Mouse (Mus musculus) kidney, postnatal 0 days (tissue): ENCODE data around the gene Thra. TPM values are rescaled to one million over a fixed set of nuclear protein-coding genes. Genes with fewer than 3 reads are reported as not detected.

Source experiments
- ATAC-seq: fragments of 200-750 bp; cut with Nextera tagmentation; replicated peaks from 2 replicates; pipeline ENCODE4 v1.8.0; 2017; ENCODE audit warnings: low read depth, moderate number of reproducible peaks, moderate TSS enrichment, moderate library complexity; ENCODE audit not compliant: low FRiP score
- DNase-seq: peaks from one replicate; pipeline ENCODE4 v3.0.0-alpha.2; 2016; ENCODE audit warnings: low spot score
- H3K27ac ChIP-seq: fragments of 300-500 bp; sonication (generic); 2 replicates; pipeline ENCODE4 v1.5.1; 2014; ENCODE audit warnings: mild to moderate bottlenecking
- H3K27me3 ChIP-seq: fragments of 300-500 bp; sonication (generic); 2 replicates; pipeline ENCODE4 v1.6.1; 2014; ENCODE audit warnings: low read length, mixed read lengths; ENCODE audit not compliant: insufficient read depth
- H3K36me3 ChIP-seq: fragments of 300-500 bp; sonication (generic); 2 replicates; pipeline ENCODE4 v1.6.1; 2014; ENCODE audit warnings: low read length, mixed read lengths; ENCODE audit not compliant: insufficient read depth
- H3K4me1 ChIP-seq: fragments of 300-500 bp; sonication (generic); replicated peaks from 2 replicates; pipeline ENCODE4 v1.6.1; 2014; ENCODE audit warnings: antibody characterized with exemption, low read length, mixed read lengths; ENCODE audit not compliant: insufficient read depth
- H3K4me2 ChIP-seq: fragments of 300-500 bp; sonication (generic); 2 replicates; pipeline ENCODE4 v1.6.1; 2014; ENCODE audit warnings: mild to moderate bottlenecking, low read length, moderate library complexity, mixed read lengths
- H3K4me3 ChIP-seq: fragments of 300-500 bp; sonication (generic); replicated peaks from 2 replicates; pipeline ENCODE4 v1.5.1; 2014; ENCODE audit warnings: low read depth, low read length
- H3K9ac ChIP-seq: fragments of 300-500 bp; sonication (generic); 2 replicates; pipeline ENCODE4 v1.6.1; 2014; ENCODE audit warnings: low read depth, low read length
- H3K9me3 ChIP-seq: fragments of 300-500 bp; sonication (generic); replicated peaks from 2 replicates; pipeline ENCODE4 v1.6.1; 2016; ENCODE audit warnings: low read length, inconsistent platforms, mixed read lengths
- CTCF ChIP-seq: IDR thresholded peaks from 2 replicates; pipeline ENCODE4 v1.5.1; 2016; ENCODE audit warnings: antibody characterized with exemption, low read depth, mild to moderate bottlenecking, moderate library complexity
- WGBS: fragments of 180-500 bp; shearing (Covaris S2); extraction: QIAGEN DNeasy Blood & Tissue Kit; methylation state at CpG from one replicate; pipeline ENCODE4 v1.1.7; 2014; 5-methylcytosine and 5-hydroxymethylcytosine counted together
- polyA plus RNA-seq: library from polyadenylated mRNA; unstranded; fragments of >200 nt; fragmentation: Nextera tagmentation; extraction: Ambion mirVana; gene quantifications from 2 replicates; pipeline ENCODE4 v1.2.1, GENCODE M21; 2015

Gene Thra
- polyA plus RNA-seq, 1 experiment from 2014 or later: 26.1 TPM

- peaks cover 25% of the 10 kb centered on the region for H3K36me3 ChIP-seq
- no peak overlapping the region for H3K9ac ChIP-seq
- peak; percentile 61 for DNase-seq
Measured at GRCm38 (mm10) chr11:98765421-98766309, 25.2 kb downstream of the Thra start.

GRCm38 (mm10) chr11:98766346-98766745 is 25.9 kb downstream of the Thra start:
- peaks cover 26% of the 10 kb centered on the region; the same call in 1 of the 2 replicates for H3K4me1 ChIP-seq
- H3K27me3 ChIP-seq: no peaks in the 10 kb centered on the region
- 42% methylated on average over 1 of the region's 2 CpGs for WGBS
- ATAC-seq: no peak
- no peak overlapping the region for H3K4me2 ChIP-seq
- no peak for DNase-seq
- H3K9me3 ChIP-seq: no peaks in the 10 kb centered on the region
- H3K4me3 ChIP-seq: no peak overlapping the region
- peaks cover 24% of the 10 kb centered on the region for H3K36me3 ChIP-seq
- peak overlapping the region; percentile 36; the same call in 1 of the 2 replicates for H3K27ac ChIP-seq
- no peak overlapping the region for H3K9ac ChIP-seq
- no peak for TF ChIP-seq CTCF

More at GRCm38 (mm10) chr11:98765421-98766309, 25.2 kb downstream of the Thra start:
- H3K9me3 ChIP-seq: no peaks in the 10 kb centered on the region
- TF ChIP-seq CTCF: no peak
- H3K27ac ChIP-seq: peak overlapping the region; percentile 36; the same call in 1 of the 2 replicates
- H3K27me3 ChIP-seq: no peaks in the 10 kb centered on the region
- WGBS: 34% methylated on average over 8 of the region's 9 CpGs
- no peak overlapping the region; the same call in 1 of the 2 replicates for H3K4me2 ChIP-seq
- no peak overlapping the region for H3K4me3 ChIP-seq
- ATAC-seq: no peak
- H3K4me1 ChIP-seq: peaks cover 26% of the 10 kb centered on the region; the same call in 1 of the 2 replicates

- WGBS: 39% methylated on average over 5 of the region's 5 CpGs
- no peak for DNase-seq
- Histone ChIP-seq H3K27ac (no peak overlapping the region), H3K27me3 (no peaks in the 10 kb centered on the region), H3K4me2 (0 out of 2 replicates have a peak overlapping the region, but pooled peaks have one; percentile 45), H3K4me3 (no peak overlapping the region), H3K36me3 (peaks cover 23% of the 10 kb centered on the region), H3K4me1 (peaks cover 26% of the 10 kb centered on the region; the same call in 1 of the 2 replicates), H3K9ac (no peak overlapping the region), H3K9me3 (no peaks in the 10 kb centered on the region)
- TF ChIP-seq CTCF: no peak
- 0 out of 2 replicates have a peak, but pooled peaks have one; percentile 25 for ATAC-seq
Measured at GRCm38 (mm10) chr11:98766816-98767215, 26.4 kb downstream of the Thra start.

GRCm38 (mm10) chr11:98767276-98767675 is 26.8 kb downstream of the Thra start:
- WGBS: 10% methylated on average over 9 of the region's 9 CpGs
- peak; percentile 65 for DNase-seq
- no peak for TF ChIP-seq CTCF
- no peaks in the 10 kb centered on the region for H3K27me3 ChIP-seq
- H3K9me3 ChIP-seq: no peaks in the 10 kb centered on the region
- peak overlapping the region; percentile 45; the same call in 1 of the 2 replicates for H3K4me2 ChIP-seq
- 0 out of 2 replicates have a peak overlapping the region, but pooled peaks have one; percentile 28 for H3K9ac ChIP-seq
- H3K27ac ChIP-seq: no peak overlapping the region
- 0 out of 2 replicates have a peak, but pooled peaks have one; percentile 6 for ATAC-seq
- H3K4me1 ChIP-seq: peaks cover 27% of the 10 kb centered on the region
- H3K36me3 ChIP-seq: peaks cover 20% of the 10 kb centered on the region
- H3K4me3 ChIP-seq: no peak overlapping the region

GRCm38 (mm10) chr11:98767713-98768112 is 27.3 kb downstream of the Thra start:
- Histone ChIP-seq H3K27me3 (no peaks in the 10 kb centered on the region), H3K9me3 (no peaks in the 10 kb centered on the region), H3K4me2 (peak overlapping the region; percentile 45), H3K36me3 (peaks cover 20% of the 10 kb centered on the region), H3K27ac (peak overlapping the region; percentile 78), H3K9ac (no peak overlapping the region), H3K4me3 (no peak overlapping the region), H3K4me1 (peaks cover 31% of the 10 kb centered on the region)
- 13% methylated on average over 4 of the region's 4 CpGs for WGBS
- no peak for DNase-seq
- ATAC-seq: no peak
- no peak for TF ChIP-seq CTCF
